Mouse (Mus musculus) spleen, adult 12 weeks (tissue): ENCODE measurements at regions not wholly inside any gene's neighbourhood (a gene's known extent, or its start where the extent isn't known, plus 50 kb on each side); places are given as distances from the start of the nearest gene placed in this dataset.

ENCODE experiments used
- DNase-seq: peaks from one replicate; pipeline ENCODE4 v3.0.0; 2022; ENCODE audit warnings: low spot score

DNA sequence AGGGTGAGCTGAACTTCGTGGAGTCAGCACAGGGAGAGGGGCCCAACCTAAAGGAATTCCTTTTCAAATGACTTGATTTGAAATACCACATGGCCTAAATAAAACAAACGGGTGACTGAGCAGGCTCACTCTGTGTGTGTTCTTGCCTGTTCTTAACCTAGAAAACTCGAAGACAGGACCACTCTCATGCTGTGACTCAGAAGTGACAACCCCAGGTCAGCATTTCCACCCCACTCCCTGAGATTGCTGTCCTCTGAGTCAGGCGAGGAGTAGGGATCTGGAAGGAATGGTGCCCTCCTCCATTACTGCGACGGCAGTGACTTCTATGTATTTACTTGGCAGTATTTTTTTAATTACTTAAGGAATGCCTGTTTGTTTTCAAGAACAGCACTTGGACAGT lies 155.8 kb upstream of the Rpl34 start:
- DNase-seq, result no peak

DNA sequence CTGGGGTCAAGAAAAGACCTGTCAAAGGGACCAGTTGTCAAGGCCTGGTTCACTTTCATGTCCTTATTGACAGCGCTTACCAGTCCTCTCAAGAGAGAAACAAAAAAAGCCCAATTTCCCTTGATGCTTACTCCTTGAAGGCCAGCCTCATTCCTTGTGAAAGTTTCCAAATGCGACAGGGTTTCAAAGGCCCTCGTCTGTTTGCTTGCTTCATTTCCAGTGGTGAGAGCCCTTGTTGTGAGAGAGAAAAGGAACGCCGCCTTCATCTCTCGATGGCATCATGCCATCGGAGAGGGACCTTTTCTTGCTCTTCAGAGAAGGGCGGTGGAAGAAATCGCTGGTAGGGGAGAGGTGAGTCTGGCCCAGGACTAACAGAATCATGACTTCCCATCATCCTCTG lies 154.2 kb upstream of the Rpl34 start:
- no peak for DNase-seq

GRCm38 (mm10) chr3:130883928-130884327 lies 153.7 kb upstream of the Rpl34 start:
- no peak for DNase-seq

GRCm38 (mm10) chr3:130883319-130883718 lies 153.1 kb upstream of the Rpl34 start:
- DNase-seq, result no peak

- DNase-seq, result no peak
Observed at GRCm38 (mm10) chr3:130880482-130880881, 150.3 kb upstream of the Rpl34 start.

DNA sequence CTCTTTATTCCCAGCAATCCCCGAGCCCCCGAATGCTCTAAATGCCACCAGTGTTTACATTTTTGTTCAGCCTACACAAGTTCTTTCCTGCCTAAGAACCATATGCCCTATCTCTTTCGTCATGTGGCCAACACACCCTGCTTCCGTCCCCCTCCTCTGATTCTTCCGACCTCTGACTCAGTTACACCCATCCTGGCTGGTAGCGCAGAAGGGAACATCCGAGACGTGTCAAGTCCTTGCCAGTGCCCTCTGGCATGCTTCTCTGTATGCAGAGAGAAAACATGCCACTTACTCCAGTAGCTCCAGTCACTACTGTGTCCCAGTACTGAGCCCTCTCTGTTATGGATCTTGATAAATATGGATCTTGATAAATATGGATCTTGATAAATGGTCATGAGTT lies 149.3 kb upstream of the Rpl34 start:
- DNase-seq, result no peak

DNA sequence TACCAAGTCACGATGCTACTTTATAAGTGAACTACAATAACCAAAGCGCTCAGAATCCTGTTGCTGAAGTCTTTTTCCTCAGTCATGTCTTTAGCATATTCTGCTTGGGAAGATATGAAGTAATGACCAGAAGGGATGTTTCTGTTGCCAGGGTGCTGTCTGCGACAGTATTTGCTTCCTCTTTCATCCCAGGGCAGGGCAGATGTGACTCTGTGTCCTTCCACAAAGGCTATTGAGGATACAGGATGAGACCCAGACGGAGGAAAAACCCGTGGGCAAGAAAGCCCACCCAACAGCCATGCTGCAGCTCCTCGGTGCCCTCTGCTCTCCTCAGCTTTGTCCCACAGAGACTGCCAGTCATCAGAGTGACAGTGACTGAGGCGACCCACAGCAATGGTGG lies 148.6 kb upstream of the Rpl34 start:
- DNase-seq, result no peak

DNA sequence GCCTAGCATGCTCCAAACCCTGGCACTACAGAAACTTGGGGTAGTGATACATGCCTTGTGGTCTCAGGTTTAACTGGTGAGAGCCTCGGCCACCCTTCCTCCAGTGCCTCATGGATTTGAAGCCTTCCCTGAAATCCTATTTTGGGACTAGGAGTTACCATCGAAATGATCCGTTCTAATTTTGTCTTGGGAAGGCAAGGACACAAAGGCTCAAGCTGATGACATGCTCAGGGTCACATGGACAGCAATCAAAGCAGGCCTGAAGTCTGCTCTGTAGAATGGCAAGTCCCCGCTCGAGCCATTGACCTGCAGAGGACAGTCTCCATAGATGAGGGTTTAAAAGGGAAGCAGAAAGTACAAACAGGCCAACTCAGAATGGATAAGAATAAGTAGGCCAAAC lies 147.8 kb upstream of the Rpl34 start:
- DNase-seq, result no peak

- no peak for DNase-seq
Observed at GRCm38 (mm10) chr3:130873745-130874144, 143.5 kb upstream of the Rpl34 start.

- no peak for DNase-seq
Observed at GRCm38 (mm10) chr3:130866952-130867632, 136.9 kb upstream of the Rpl34 start.

DNA sequence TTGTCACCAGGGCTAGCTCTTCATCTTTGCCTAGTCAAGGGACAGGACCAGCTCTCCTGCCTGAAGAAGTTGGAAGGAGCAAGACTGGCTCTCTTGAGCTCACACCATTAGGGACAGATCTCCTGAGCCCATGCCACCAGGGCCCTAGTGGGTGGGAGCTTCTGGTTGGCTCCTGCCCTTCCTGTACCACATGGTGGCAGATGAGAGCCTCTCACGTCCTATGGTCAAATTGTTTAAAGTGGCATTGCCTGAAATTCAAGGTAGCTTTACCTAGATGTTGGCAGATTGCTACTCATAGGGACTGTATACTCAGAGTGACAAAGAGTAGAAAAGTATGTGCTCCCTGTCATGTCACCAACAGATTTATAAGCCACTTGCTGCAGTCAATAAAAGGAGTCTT lies 134.6 kb upstream of the Rpl34 start:
- no peak for DNase-seq

- no peak for DNase-seq
Observed at GRCm38 (mm10) chr3:130863376-130863775, 133.2 kb upstream of the Rpl34 start.

DNA sequence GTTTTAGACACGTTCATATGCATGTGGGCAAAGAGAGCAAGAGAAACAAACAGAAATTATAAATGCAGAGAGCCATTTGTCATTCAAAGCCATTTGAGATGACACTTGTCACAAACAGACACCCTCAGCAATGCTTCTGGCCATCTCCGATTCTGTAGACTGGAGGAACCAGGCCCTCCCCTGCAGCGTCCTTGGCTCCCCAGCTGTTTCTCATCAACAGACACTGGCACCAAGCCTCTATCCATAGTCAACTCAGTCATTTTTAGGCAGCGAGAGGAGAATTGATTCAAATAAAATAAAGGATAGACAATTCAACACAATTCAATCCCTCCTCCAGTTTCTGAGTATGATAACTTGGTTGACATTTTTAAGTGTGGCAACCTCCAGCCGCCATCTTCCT lies 130.1 kb upstream of the Rpl34 start:
- DNase-seq, result no peak

DNA sequence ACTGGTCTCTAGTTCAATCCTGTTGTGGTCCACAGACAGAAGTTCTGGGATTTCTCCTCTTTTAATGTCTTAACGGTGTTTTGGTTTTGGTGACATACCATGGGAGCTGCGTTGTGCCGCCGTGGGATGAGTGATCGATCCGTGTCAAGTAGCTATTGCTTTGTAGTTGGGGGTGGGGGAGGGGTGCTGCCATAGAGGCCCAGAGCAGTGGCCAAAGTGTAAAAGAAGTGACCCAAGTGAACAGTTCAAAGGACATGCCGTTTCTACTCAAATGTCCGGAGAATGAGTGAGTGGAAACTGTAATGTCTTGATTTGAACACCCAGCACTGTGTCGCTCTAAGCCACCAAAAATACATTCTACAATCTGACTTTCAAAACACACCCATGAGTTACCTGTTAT lies 123.7 kb upstream of the Rpl34 start:
- no peak for DNase-seq

DNA sequence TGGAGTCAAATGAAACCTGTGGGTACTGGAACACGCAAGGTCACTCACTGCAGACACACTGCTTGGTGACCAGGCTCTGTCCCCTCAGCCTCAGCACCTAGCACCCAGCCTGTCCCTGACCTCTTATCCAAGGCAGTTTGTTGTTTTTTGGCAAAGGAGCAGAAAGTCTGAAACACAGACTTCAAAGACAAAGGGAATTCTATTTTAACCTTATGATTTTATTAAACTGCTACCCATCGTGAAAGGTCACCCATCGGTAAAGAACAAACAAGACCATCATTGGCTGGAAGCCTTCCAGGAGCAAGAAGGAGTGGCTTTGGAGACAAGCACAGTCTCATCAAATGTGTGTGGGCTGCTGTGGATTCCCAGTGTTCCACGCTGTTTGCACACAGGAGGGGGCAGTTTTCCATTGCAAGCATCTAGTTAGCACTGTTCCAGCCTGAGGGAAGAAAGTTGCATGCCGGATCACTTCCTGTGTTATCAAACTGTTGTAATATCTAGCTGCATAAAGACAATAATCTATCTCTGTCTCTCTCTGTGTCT lies 120.6 kb upstream of the Rpl34 start:
- DNase-seq, result no peak

- DNase-seq, result no peak
Observed at GRCm38 (mm10) chr3:130841755-130842154, 111.6 kb upstream of the Rpl34 start.

GRCm38 (mm10) chr3:130839924-130840440 lies 109.8 kb upstream of the Rpl34 start:
- no peak for DNase-seq

DNA sequence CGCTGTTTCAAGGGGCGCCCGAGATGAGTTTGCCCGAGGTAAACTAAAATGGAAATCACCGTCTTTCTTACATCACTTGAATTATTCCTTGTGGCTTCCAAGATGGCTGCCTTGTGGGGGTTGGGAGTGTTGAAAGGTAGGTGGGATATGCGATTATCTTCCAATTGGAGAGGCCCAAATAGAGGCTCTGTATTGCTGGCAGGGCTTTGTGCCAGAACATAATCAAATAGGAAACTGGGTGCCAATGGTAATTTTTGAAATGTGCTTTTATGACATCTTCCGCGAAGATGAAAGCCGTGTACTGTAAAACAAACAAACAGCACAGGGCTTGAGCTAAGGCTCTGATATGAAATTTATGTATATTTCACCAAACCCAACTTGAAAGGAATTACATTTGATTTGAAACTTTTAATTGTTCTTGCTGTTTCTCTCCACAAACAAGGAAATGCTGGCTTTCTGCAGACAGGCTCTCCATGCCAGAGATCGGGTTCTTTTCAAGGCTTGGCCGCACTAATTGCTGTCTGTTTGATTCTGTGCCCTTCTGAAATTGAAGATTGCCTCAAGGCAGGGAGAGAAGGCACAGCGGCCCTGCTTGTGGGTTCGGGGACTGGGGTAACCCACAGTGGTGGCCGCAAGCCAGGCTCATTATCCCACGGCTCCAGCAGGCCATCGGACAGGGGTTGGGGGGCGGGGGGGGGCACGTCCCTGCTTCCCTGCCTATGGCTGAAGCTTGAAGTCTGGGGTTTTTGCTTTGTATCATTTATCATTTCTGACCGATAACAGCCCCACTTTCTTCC lies 108.6 kb upstream of the Rpl34 start:
- DNase-seq, result no peak

DNA sequence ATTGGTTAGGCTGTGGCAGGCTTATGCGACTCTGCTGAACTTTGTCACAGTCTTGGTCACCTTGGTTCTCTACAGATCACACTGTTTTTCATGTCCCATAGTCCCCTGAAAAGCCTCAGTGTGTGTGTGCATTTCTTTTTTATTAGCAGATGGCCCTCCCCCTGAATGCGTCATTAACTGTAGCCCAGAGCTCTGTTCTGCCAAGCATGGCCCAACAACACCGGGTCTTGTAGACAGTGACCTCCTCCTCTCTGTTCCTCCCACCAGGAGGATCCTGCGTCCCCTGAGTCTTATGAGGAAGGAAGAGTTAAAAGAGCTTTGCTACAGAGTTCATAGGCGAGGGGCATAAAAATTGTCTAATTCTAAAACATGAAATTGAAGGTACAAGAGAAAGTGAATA lies 103.5 kb upstream of the Rpl34 start:
- DNase-seq, result no peak

DNA sequence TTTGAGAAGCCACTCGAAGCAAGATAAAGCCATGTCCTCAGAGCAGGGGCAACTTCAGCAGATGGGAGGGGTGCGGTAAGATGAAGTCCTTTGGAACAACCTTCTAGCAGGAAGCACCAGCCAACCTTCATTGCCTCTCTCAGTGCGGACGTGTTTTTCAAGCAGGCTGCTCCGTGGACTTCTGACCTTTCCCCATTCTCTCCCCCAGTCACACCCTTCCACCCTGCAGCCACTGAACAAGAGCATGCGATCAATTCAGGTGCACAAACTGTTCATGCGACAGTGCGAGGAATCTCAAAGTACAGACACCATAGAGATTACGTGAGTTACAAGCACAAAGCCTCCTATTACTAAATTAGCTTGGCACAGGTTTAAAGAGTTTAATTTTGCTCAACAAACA lies 102.9 kb upstream of the Rpl34 start:
- DNase-seq, result no peak

DNA sequence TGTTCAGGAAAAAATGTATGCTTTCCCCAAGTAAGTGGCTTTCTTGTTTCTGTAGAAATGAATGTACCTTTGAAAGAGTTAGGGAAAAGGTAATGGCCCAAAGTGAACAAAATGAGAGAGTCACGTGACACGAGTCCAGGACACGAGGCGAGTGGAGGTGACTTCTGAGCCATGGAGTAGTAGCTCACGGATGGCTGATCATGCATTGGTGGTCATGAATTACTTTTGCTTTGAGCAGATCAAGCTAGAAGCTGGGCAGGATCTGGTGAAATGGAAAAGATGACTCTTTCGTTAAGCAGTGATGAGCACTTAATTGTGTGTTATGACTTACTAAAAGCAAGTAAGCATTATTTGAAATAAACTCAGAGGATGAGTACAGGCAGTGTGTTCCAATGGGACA lies 101.6 kb upstream of the Rpl34 start:
- DNase-seq, result no peak

DNA sequence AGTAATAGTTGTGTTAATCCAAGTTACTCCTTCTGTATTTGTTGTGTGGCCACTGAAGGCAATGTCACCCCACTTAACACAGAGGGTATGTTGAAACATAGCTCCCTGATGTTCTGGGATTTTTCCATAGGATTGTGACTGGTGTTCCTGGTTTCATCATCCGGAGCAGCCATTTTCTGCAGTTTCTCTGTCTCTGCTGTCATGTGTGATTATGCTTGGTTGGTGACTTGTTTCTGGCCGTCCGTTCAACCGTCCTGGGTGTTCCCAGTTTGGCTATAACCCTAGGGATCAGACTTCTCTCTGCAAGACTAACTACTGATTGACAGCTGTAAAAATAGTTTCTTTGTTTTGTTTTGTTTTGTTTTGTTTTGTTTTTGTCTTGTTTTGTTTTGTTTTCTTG lies 98.1 kb upstream of the Rpl34 start:
- no peak for DNase-seq

DNA sequence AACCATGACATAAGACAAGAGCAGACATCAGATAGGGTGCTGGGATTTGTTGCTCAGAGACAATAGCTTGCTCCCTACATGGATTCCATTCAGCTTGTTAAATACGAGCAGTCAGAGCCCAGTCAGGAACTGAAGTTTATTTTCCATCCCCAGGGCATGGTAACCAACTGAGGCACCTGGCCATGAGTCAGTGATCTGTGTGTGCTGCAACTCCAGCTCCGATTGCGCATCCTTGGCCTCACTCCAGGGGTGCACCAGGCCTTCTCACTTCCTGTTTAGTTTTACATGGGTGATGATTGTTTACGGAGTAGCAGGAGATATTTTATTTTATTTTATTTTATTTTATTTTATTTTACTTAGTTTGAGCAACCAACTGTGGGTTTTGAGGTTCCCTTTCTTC lies 97.7 kb upstream of the Rpl34 start:
- DNase-seq, result no peak
